Mouse (Mus musculus): ENCODE data around the gene Pdk1. TPM values are rescaled to one million over a fixed set of nuclear protein-coding genes. Genes with fewer than 3 reads are reported as not detected.

Pdk1 gene
- polyA plus RNA-seq, 2 experiments, result 16.0 to 53.2 TPM

- no peak overlapping the region for H3K4me3 ChIP-seq (ENCODE audit: insufficient read depth in 1 of 2, low read depth in 2 of 2, low read length in 2 of 2)
- 53% methylated on average over 4 of the region's 4 CpGs for WGBS (ENCODE audit: insufficient replicate concordance)
- TF ChIP-seq CTCF (IDR thresholded peaks at IDR 0.05; ENCODE audit: low read depth), result peak; percentile 53
- TF ChIP-seq EP300 (IDR thresholded peaks at IDR 0.05; ENCODE audit: low read depth), result no peak
- H3K4me1 ChIP-seq (replicated peaks; ENCODE audit: control insufficient read depth in 2 of 2, insufficient read depth in 2 of 2, low read length in 1 of 2), result no peaks in the 10 kb centered on the region
- no peak overlapping the region for H3K27ac ChIP-seq
- H3K27me3 ChIP-seq (ENCODE audit: control insufficient read depth, insufficient read depth, low read length), result no peaks in the 10 kb centered on the region
- DNase-seq (ENCODE audit: low read depth in 3 of 3, low spot score in 3 of 3) (no peak), ATAC-seq (ENCODE audit: insufficient read depth) (no peak)
- H3K36me3 ChIP-seq (replicated peaks; ENCODE audit: control insufficient read depth, insufficient read depth, low read depth), result peaks cover 55% of the 10 kb centered on the region
- no peaks in the 10 kb centered on the region for H3K9me3 ChIP-seq (ENCODE audit: control insufficient read depth, low read length)
- no peak overlapping the region for H3K9ac ChIP-seq (replicated peaks)
- H3K4me2 ChIP-seq (ENCODE audit: low read depth), result no peak overlapping the region
Measured at GRCm38 (mm10) chr2:71888437-71888836, 15.4 kb downstream of the Pdk1 start.

- Histone ChIP-seq H3K9ac (replicated peaks) (no peak overlapping the region), H3K27ac (no peak overlapping the region), H3K9me3 (ENCODE audit: control insufficient read depth, low read length) (no peaks in the 10 kb centered on the region), H3K36me3 (replicated peaks; ENCODE audit: control insufficient read depth, insufficient read depth, low read depth) (peaks cover 38% of the 10 kb centered on the region), H3K4me2 (ENCODE audit: low read depth) (no peak overlapping the region), H3K27me3 (ENCODE audit: control insufficient read depth, insufficient read depth, low read length) (no peaks in the 10 kb centered on the region), H3K4me1 (replicated peaks; ENCODE audit: control insufficient read depth in 2 of 2, insufficient read depth in 2 of 2, low read length in 1 of 2) (no peaks in the 10 kb centered on the region), H3K4me3 (ENCODE audit: insufficient read depth in 1 of 2, low read depth in 2 of 2, low read length in 2 of 2) (no peak overlapping the region)
- TF ChIP-seq EP300 (IDR thresholded peaks at IDR 0.05; ENCODE audit: low read depth), result no peak
- no peak for TF ChIP-seq CTCF (IDR thresholded peaks at IDR 0.05; ENCODE audit: low read depth)
- 78% methylated on average over 2 of the region's 2 CpGs for WGBS (ENCODE audit: insufficient replicate concordance)
- no peak for ATAC-seq (ENCODE audit: insufficient read depth)
- no peak for DNase-seq (ENCODE audit: low read depth in 3 of 3, low spot score in 3 of 3)
Measured at GRCm38 (mm10) chr2:71891536-71891935, 18.5 kb downstream of the Pdk1 start.

GRCm38 (mm10) chr2:71892741-71893349 lies 19.8 kb downstream of the Pdk1 start:
- no peak for ATAC-seq (ENCODE audit: insufficient read depth)
- Histone ChIP-seq H3K27me3 (ENCODE audit: control insufficient read depth, insufficient read depth, low read length) (no peaks in the 10 kb centered on the region), H3K36me3 (replicated peaks; ENCODE audit: control insufficient read depth, insufficient read depth, low read depth) (peaks cover 33% of the 10 kb centered on the region), H3K4me1 (replicated peaks; ENCODE audit: control insufficient read depth in 2 of 2, insufficient read depth in 2 of 2, low read length in 1 of 2) (no peaks in the 10 kb centered on the region), H3K9ac (replicated peaks) (no peak overlapping the region), H3K9me3 (ENCODE audit: control insufficient read depth, low read length) (no peaks in the 10 kb centered on the region), H3K27ac (no peak overlapping the region), H3K4me3 (ENCODE audit: insufficient read depth in 1 of 2, low read depth in 2 of 2, low read length in 2 of 2) (no peak overlapping the region), H3K4me2 (ENCODE audit: low read depth) (no peak overlapping the region)
- 88% methylated on average over 7 of the region's 7 CpGs for WGBS (ENCODE audit: insufficient replicate concordance)
- DNase-seq (ENCODE audit: low read depth in 3 of 3, low spot score in 3 of 3), result no peak
- TF ChIP-seq EP300 (IDR thresholded peaks at IDR 0.05; ENCODE audit: low read depth), result no peak
- no peak for TF ChIP-seq CTCF (IDR thresholded peaks at IDR 0.05; ENCODE audit: low read depth)

- WGBS (ENCODE audit: insufficient replicate concordance), result 80% methylated on average over 13 of the region's 13 CpGs
- H3K36me3 ChIP-seq (replicated peaks; ENCODE audit: control insufficient read depth, insufficient read depth, low read depth), result peaks cover 21% of the 10 kb centered on the region
- no peak for ATAC-seq (ENCODE audit: insufficient read depth)
- no peaks in the 10 kb centered on the region for H3K4me1 ChIP-seq (replicated peaks; ENCODE audit: control insufficient read depth in 2 of 2, insufficient read depth in 2 of 2, low read length in 1 of 2)
- no peaks in the 10 kb centered on the region for H3K27me3 ChIP-seq (ENCODE audit: control insufficient read depth, insufficient read depth, low read length)
- no peak for TF ChIP-seq CTCF (IDR thresholded peaks at IDR 0.05; ENCODE audit: low read depth)
- no peak for TF ChIP-seq EP300 (IDR thresholded peaks at IDR 0.05; ENCODE audit: low read depth)
- no peaks in the 10 kb centered on the region for H3K9me3 ChIP-seq (ENCODE audit: control insufficient read depth, low read length)
- H3K4me3 ChIP-seq (ENCODE audit: insufficient read depth in 1 of 2, low read depth in 2 of 2, low read length in 2 of 2), result no peak overlapping the region
- DNase-seq (ENCODE audit: low read depth in 3 of 3, low spot score in 3 of 3), result no peak
- H3K4me2 ChIP-seq (ENCODE audit: low read depth), result no peak overlapping the region
- H3K27ac ChIP-seq, result no peak overlapping the region
- H3K9ac ChIP-seq (replicated peaks), result no peak overlapping the region
Measured at GRCm38 (mm10) chr2:71895596-71896286, 22.7 kb downstream of the Pdk1 start.

GRCm38 (mm10) chr2:71897420-71897819 lies 24.4 kb downstream of the Pdk1 start:
- H3K36me3 ChIP-seq (replicated peaks; ENCODE audit: control insufficient read depth, insufficient read depth, low read depth), result peaks cover 14% of the 10 kb centered on the region
- DNase-seq (ENCODE audit: low read depth in 3 of 3, low spot score in 3 of 3) (no peak), ATAC-seq (ENCODE audit: insufficient read depth) (no peak)
- TF ChIP-seq CTCF (IDR thresholded peaks at IDR 0.05; ENCODE audit: low read depth) (no peak), EP300 (IDR thresholded peaks at IDR 0.05; ENCODE audit: low read depth) (no peak)
- H3K4me3 ChIP-seq (ENCODE audit: insufficient read depth in 1 of 2, low read depth in 2 of 2, low read length in 2 of 2), result no peak overlapping the region
- H3K4me1 ChIP-seq (replicated peaks; ENCODE audit: control insufficient read depth in 2 of 2, insufficient read depth in 2 of 2, low read length in 1 of 2), result no peaks in the 10 kb centered on the region
- WGBS (ENCODE audit: insufficient replicate concordance), result 84% methylated on average over 12 of the region's 12 CpGs
- no peaks in the 10 kb centered on the region for H3K27me3 ChIP-seq (ENCODE audit: control insufficient read depth, insufficient read depth, low read length)
- H3K9me3 ChIP-seq (ENCODE audit: control insufficient read depth, low read length), result no peaks in the 10 kb centered on the region
- H3K27ac ChIP-seq, result no peak overlapping the region
- H3K4me2 ChIP-seq (ENCODE audit: low read depth), result no peak overlapping the region
- no peak overlapping the region for H3K9ac ChIP-seq (replicated peaks)

Measured in liver, embryonic 14.5 days (tissue).